Mouse (Mus musculus) urinary bladder, adult 2 months (tissue): ENCODE results near the gene Etfdh. TPM values are rescaled to one million over a fixed set of nuclear protein-coding genes. Genes with fewer than 3 reads are reported as not detected.
"Not testable (repeated sequence)": the region's sequence is repeated elsewhere in the genome, so short reads cannot be mapped to it uniquely, and the experiment has no call there.

Experiments
- DNase-seq: peaks from one replicate; pipeline ENCODE4 v3.0.0; 2022; ENCODE audit warnings: low spot score
- polyA plus RNA-seq: library from polyadenylated mRNA; depleted of rRNA; stranded (reverse); fragments of >200 nt; gene quantifications from 2 replicates; pipeline ENCODE4 v1.2.3, GENCODE M21; 2012

The Etfdh gene
- polyA plus RNA-seq, 1 experiment: 34.3 TPM

DNA sequence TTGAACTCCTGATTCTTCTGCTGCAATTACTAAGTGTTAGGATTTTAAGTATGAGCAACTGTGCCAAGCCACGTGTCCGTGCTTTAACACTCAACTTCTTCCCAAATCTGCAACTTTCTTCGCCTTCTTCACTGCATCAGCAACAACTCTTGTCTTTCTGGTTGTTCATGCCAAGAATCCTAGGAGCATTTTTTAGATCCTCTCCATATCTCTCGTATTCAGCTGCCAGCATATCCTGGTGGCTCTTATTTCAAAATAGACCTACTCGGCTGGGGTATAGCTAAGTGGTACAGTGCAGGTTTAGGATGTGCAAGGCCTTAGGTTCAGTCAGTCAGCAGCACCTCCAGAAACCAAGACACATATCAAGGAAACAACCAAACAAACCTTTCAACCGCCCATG lies 51.7 kb downstream of the Etfdh start:
- DNase-seq: no peak

DNA sequence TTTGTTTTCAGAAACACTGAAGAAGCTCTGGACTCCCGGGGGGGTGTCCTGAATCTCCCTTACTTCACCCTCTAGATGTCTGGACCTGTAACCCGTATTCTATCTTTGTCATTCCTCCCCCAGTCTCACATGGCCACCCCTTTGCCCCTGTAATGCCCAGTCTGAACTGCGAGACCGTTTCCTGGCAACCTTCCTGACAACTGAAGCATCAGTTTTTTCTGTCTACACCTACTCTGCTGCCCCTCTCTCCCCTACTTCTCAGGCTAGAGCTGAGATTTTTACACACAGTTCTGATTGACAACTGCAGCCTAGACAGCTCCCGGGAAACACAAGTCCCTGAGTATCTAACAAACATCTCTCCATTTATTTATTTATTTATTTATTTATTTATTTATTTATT lies 52.4 kb downstream of the Etfdh start:
- no peak for DNase-seq

DNA sequence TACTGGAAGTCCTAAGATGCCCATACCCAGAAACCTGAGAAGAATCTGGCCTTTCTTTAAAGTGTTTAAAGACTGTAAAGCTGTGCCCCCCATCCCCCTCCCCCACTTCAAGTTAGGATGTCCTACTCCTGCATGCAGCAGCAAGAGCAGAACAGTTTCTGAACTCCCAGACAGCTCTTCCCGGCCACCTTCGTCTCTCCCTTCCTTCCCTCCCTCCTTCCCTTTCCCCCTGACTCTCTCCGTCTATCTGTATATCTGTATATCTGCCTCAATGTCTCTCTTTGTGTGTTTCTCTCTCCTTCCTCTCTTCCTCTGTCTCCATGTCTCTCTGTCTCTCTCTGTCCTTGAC lies 52.9 kb downstream of the Etfdh start:
- no peak for DNase-seq

- DNase-seq: no peak
These were observed 53.5 kb downstream of the Etfdh start for GRCm38 (mm10) chr3:79575576-79576467.

- no peak for DNase-seq
These were observed 55.0 kb downstream of the Etfdh start for GRCm38 (mm10) chr3:79574336-79574735.

DNA sequence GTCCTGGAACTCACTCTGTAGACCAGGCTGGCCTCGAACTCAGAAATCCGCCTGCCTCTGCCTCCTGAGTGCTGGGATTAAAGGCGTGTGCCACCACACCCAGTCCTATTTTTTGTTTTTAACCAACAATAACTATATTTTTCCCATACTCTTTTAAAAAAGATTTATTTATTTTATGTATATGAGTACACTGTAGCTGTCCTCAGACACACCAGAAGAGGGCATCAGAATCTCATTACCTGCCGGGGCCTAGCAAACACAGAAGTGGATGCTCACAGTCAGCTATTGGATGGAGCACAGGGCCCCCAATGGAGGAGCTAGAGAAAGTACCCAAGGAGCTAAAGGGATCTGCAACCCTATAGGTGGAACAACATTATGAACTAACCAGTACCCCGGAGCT lies 55.9 kb downstream of the Etfdh start:
- not testable (repeated sequence) for DNase-seq

DNA sequence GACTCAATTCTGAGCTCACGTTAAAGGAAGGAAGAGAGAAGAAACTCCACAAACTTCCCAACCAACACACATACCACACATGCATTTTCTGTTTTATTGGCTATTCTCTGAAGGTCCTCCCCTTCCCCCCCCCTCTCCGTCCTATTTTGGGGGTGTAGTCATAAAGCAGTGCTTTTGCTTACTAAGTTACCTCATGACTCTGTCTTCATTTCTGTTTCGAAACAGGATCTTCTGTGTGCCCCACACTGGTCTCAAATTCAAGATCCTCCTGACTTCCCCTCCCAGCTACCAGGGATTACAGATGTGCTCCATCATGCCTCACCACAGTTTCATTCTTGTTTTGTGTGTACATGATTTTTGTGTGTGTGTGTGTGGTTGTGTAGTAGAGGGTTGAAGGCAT lies 56.9 kb downstream of the Etfdh start:
- DNase-seq: no peak

DNA sequence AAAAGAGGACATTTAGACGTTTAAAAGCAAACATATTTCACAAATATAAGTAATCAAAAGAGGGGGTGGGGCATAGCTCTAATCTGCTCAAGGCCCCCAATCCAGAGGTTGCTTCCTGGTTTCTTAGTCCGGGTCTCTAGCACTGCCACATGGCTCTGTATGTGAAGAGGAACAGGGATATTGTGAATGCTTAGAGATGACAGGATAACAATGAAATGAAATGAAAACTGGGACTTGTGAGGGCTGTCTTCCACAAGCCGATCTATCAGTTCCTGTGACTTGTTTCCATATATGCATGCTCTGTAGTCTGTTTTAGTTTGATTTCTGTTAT lies 60.0 kb downstream of the Etfdh start:
- DNase-seq: no peak

DNA sequence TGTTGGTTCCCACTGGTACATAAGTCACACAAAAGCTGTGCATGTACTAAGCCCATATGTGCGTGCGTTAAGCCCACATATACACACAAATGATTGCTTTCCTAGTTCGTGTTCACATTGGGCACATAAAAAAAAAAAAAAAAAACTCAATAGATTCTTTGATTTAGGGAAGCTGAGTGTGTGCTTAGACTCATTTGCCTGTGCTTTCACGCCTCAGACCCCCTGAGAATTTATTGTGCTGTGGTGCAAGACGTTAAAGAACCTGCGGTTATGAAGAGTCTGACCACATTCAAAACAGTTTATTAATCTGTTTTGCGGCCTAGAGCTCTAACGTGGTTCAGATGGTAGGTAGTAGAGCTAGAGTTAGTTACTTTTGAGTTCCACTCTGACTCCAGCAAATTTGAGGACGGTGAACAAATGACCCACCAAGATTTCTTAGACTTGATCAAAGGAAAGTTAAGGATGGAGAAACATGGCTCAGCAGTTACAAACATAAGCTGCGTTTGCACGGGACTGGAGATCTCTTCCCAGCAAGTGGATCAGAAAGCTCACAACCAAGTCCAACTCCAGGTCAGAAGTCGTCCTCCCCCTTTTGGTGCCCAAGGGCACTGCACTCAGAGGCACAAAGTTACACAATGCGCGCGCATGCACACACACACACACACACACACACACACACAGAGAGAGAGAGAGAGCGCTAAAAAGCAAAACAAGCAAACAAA lies 60.5 kb downstream of the Etfdh start:
- no peak for DNase-seq

DNA sequence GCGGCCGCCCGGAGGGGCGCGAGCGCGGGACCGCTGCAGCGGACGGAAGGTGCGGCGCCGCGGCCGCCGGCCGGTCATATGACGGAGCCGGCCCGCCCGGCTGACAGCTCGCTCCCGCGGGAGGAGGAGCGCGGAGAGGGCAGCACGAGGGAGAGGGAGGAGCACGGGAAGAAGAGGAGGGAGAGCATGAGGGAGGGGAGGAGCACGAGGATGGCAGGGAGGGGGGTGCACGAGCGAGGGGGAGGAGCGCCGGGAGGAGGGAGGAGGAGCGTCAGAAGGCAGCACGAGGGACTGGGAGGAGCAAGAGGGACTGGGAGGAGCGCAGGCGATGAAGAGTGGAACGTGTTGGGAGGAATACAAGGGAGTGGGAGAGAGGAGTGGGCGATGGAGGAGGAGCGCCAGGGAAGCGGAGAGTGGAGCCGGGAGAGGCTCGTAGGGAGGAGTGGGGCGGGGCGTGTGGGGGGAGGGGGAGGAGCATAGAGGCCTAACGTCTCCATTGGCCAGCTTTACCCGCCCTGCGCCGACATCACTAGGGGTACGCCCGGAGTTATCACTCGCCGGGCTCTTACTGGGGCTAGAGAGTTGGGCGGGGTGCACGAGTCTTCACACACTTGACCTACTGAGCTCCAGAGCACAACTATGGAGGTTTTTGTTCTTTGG lies 61.5 kb downstream of the Etfdh start, which contains the start of gene Fnip2:
TSS of gene Fnip2 (minus strand) at position 94 of the 660 bp plus-strand sequence.
- peak; percentile 80 for DNase-seq

DNA sequence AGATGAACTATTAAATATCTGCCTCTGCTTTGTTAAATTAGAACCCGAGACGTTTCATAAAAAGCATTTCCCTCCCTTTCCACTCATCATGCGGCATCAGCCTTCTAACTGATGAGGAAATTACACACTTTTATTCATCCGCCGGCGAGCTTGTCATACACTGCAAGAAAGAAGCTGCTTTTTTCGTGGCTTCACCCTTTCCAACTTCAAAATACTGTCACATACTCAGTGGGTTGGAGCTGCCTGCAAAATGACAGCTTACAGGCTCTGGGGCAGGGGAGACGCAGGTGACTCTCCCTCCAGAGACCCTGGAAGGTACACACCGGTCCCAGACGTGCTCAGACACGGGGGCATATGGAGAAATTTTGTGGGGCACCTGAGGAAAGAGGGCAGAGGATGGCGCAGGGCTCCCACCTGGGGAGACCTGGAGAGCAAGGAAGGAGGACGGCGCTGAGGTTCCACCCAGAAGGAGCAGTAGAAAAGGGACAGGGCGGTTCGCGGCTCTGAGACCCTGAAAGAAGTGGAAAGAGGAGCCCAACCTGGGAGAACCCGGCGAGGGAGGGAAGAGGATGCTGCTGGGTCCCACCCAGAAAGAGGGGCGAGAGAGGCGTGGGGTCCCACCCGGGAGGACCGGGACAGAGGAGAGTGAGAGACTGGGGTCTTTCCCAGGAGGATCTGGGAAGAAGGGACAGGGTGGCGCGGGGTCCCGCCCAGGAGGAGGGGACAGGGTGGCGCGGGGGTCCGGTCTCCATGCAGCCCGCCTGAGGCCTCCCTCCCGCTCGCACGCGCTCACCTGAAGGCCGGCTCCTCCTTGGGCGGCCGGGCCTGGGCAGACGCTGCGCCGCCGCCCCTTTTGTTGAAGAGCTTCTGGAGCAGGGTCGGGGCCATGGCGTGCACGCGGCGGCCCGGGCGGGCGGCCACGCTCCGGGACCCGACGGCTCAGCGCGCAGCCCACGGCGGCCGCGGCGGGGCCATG lies 62.3 kb downstream of the Etfdh start:
- no peak for DNase-seq

DNA sequence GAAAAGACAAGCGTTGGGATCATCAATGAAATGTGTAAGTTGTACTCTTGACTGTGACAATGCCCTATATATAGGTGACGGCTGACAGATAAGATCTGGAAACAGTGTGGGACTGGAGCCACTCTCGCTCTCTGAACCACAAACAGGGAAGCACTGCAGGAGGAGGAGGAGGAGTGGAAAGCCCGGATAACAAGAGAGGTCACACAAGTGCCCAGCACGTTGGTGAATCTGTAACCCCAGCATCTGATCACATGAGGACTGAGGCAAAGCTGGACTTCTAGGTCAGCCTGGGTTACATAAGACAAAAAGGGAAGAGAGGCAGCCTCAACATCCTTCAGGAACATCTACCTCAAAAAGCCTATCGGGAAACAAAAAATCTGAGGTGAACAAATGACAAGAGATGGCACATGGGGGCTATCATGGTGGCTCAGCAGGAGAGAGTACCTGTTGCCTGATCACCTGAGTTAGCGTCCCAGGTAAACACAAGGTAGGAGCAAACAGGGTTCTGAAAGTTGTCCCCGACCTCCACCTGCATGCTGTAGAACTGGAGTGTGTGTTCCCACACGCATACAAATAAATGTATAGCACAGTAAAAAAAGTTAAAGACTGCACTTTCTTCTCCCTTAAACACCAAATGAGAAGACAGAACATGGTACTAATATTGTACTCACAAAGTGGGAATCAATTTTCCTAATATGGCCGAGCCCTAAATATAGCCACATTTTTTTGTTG lies 64.3 kb downstream of the Etfdh start:
- DNase-seq: no peak

GRCm38 (mm10) chr3:79563511-79563910 lies 65.8 kb downstream of the Etfdh start:
- no peak for DNase-seq

DNA sequence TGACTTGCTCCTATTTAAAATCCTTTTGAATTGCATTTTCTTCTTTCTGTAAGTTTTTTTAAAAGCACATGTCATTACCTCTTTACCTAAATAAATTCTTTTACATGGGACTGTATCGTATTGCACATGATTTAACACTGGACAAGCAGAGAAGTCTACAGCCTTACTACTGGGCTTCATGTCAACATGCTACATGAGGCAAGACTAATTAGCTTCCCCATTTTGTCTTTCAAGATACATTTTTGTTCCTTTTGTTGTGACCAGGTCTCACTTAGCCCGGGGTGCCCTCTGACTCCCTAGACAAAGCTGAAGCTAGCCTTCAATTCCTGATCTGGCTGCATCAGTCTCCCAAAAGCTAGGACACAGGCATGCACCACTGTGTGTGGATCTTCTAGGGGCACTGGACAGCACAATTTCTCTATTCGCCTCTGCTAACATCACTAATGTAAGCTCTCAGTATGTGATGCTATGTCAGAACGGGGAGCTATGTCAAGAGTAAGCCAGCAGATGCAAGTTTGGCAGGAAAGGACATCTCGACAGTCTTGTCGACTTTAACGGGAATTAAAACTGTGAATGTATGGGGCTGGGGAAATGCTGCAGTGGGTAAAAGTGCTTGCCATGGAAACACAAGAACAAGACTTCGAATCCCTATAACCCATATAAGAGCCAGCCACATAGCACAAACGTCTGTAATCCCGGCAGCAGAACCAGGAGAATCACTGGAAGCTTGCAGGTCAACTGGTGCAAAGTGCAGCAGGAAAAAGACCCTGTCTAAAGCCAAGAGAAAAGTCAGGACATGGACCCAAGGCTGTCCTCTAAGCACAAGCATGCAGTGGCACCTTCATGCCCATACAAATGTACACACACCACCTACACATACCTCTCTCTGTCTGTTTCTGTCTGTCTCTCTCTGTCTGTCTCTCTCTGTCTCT lies 67.2 kb downstream of the Etfdh start:
- DNase-seq: no peak

DNA sequence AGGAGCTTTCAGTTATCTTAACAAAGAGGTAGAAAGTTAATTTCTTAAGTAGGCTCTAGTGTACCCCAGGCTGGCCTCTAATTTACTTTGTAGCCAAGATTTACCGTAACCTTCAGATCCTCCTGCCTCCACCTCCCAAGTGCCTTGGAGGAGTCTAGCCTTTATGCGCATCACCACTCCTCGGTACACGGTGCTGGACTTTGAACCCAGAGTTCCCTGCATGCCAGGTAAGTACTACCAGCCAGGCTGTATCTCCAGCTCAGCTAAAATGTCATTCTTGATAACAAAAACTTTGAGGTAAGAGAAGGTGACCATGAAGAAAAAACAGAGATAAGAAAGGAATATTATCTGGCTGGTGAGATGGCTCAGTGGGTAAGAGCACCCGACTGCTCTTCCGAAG lies 68.7 kb downstream of the Etfdh start:
- no peak for DNase-seq

GRCm38 (mm10) chr3:79559773-79560045 lies 69.6 kb downstream of the Etfdh start:
- no peak for DNase-seq

DNA sequence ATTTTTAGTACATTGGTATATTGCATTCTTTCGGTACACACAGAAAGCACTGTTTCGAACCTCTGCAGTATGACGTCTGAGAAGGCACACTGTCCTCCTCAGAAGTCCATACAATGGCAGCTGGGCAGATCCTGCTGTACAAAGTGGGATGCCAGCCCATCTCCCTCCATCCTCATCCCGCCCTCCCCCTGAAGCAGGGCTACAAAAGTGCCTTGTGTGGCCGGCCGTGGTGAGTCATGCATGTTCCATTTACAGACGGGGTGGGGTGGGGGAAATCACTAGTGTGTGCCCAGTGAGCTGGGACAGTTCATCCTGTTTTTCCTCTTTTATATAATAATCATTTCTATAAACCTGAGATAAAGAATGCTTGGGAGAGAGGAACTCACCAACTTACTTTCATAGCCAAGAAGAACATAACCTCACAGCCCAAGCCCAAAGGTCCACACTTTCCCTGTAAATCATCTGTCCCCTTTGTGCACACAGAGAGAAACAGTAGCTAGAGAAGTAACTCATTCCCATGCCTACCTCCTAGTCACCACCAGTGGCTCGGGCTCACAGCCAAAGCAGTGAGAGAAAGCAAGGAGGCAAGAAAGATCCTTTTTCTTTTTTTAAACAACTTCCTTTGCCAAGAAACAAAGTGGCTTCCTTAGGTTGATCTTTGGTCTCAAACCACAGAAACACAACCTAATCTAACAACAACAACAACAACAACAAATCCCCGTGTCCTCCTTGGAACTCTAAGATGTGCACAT lies 70.1 kb downstream of the Etfdh start:
- DNase-seq: no peak

GRCm38 (mm10) chr3:79555061-79555460 lies 74.2 kb downstream of the Etfdh start:
- no peak for DNase-seq
